Mouse (Mus musculus) liver, postnatal 0 days (tissue): Measurements from ENCODE around the gene Casz1.

Source experiments
- CTCF ChIP-seq: sonication (generic); IDR thresholded peaks from 2 replicates; pipeline ENCODE4 v1.5.1; 2016; ENCODE audit warnings: antibody characterized with exemption, low read depth
- EP300 ChIP-seq: IDR thresholded peaks from 2 replicates; pipeline ENCODE4 v1.6.1; 2016; ENCODE audit warnings: antibody characterized with exemption, low read depth, mild to moderate bottlenecking

DNA sequence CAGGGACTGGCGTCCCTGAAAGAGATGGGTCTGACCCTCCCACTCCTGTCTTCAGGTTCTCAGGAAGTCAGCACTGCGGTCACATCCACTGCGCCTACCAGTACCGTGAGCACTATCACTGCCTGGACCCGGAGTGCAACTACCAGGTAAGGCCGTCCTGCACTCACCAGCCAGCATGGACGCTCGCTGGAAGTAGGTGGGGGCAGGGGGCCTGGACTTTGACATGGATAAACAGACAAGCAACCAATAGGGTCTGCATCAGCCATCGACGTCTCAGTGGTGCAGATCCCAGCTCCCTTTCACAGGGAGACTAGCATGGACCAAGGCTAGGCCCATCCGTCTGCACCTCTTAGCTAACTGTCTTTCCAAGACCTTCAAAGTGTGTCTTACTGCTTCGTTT lies 131.9 kb downstream of the Casz1 start:
- TF ChIP-seq EP300, result no peak
- TF ChIP-seq CTCF, result no peak
